Mouse (Mus musculus) urinary bladder, postnatal 4 days (tissue): ENCODE measurements around the gene Rab21.
"Not testable (repeated sequence)": the region's sequence is repeated elsewhere in the genome, so short reads cannot be mapped to it uniquely, and the experiment has no call there.

Experiments
- DNase-seq, 2 experiments: peaks; one replicate each; pipeline ENCODE4 v3.0.0; 2021 to 2022; ENCODE audit warnings: low spot score in 2 of 2

Gene Rab21

DNA sequence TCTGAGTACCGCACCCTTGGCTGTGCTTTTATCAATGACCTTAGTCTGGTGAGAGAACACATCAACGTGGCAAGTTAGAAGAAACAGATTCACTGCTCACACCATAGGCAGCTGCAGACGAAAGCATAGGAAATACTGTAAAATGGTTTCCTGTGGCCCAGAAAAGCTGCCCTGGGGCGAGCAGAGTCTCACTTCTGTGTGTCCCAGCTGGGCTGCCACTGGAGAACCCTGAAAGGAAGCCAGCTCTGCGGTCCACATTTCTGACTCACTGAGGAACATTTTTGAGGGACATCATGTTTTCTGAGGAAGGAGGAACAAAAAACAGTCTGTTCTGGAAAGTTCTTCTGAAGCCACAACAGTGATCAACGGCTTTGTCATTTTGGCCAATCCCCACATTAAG lies 13.1 kb upstream of the Rab21 start:
- DNase-seq: no peak

DNA sequence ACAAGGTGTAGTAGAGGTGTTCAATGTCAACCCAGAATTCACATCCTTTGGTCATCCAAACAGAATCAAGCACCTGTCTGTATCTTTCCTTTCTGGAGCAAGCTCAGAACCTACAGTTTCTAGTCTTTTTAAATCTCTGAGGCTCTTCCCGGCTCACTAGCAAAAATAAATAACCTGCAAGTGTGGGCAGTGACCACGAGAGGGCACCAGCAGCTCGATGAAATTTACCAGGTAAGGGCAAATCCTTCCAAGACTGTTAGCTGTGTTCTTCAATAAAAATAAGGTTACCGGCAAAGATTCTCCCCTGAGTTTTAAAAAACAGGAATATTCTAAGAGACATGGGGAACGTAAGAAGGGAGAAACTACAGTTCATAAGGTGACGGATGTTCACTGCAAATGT lies 7.9 kb upstream of the Rab21 start:
- peak; percentile 32 to 65 for DNase-seq

DNA sequence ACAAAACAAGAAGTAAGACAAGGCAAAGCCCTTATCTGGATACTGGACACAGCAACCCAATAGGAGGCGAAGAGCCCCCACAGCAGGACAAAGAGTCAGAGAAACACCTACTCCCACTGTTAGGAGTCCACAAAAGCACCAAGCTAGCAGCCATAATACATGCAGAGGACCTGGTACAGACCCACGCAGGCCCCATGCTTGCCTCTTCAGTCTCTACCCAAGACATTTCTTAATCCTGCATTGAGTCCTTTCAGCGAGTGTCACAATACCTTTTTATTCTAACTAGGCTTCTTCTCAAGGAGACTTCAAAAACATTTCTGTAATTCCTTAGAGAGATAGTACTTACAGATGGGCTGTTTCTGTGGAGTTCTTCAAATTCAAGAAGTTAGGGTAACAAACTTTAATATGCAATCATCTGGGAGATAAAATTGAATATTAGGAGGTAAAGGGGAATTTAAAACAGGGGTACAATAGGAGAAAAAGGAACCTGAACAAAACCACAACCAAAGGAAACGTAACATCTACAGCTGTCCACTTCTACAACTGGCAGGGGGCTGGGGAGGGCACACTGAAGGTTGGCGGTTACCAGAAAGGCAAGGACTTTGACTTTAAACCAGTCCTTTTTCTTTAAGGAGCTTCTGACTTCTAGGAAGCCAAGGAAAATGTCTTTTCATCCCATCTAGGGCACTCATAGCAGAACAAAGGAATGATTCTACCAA lies 6.1 kb upstream of the Rab21 start:
- DNase-seq: no peak

DNA sequence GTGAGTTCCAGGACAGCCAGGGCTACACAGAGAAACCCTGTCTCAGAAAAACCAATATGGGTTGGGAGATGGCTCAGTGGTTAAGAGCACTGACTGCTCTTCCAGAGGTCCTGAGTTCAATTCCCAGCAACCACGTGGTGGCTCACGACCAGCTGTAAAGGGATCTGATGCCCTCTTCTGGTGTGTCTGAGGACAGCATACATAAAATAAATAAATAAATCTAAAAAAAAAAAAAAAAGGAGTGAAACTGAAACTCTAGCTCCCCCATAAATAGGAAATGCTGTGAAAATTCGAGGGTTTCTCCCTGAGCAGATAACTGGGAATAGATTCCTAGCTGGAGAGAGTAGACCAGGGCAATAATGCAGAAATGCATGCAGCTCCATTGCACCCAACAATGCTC lies 3.0 kb upstream of the Rab21 start:
- not testable (repeated sequence) for DNase-seq

DNA sequence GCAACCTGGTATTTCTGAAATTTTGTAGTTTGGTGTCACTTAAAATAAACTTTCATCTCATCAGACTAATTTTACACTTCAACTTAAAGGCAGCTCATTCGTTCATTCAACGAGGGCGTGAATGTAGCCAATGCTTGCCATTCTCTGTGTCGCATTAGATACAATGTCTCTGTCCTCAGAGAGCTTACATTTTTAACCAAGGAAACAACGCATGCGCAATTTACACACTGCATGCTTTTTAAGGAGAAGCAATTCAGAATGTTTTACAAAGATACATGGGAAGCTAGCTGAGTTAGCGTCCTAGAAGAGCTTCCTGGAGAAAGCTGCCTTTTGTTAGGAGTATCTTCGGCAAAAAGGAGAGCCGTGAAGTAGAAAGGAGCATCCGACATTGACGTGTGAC lies 919 bp upstream of the Rab21 start:
- DNase-seq: no peak

DNA sequence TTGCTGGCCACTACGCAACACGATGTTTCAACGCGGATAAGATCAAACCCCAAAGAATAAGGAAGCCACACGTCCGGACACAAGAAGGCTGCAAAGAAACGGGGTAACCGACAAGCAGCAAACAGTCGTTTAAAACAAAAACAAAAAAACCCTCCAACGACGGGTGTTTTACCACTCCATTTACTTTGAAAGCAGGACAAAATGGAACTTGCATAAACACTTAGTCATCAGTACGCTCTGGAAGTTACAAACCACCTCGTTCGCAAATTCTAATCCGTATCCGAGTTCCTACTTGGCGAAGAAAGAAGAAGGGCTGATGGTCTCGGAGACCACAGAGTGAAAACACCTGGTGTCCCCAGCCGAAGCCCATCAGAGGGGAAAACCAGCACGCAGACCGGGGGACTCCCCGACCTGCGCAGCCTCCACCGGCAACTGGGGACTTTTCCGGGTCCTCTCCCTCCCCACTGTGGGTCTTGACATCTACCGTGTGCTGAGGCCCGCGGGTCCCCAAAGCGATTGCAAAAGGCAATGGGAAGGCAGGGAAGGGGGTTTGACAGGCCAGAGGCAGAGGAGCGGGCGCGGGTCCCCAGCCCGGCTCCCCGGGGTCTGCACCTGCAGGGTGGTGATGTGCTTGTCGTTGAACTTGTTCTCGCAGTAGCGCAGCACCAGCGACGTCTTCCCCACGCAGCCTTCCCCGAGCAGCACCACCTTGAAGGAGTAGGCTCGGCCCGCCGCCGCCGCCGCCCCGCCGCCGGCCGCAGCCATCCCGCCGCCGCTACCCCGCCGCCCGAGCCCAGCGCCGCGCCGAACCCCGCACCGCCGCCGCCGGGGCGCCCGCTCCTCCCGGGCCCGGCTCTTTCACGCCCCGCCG lies 577 bp downstream of the Rab21 start:
- peak; percentile 24 to 62 for DNase-seq

DNA sequence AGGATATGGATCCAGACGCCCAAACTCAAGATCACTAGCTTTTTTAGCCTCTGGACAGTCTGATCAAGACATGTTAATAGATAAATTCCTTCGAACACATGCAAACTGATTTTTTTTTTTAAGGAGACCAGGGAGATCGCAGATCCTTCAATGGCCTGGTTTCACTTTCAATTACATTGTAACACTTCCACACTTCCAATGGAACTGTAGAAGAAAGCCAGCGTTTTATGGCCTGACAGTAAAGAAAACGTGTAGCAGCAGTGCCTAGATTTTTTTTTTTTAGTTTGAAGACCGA lies 1.2 kb downstream of the Rab21 start:
- no peak for DNase-seq

DNA sequence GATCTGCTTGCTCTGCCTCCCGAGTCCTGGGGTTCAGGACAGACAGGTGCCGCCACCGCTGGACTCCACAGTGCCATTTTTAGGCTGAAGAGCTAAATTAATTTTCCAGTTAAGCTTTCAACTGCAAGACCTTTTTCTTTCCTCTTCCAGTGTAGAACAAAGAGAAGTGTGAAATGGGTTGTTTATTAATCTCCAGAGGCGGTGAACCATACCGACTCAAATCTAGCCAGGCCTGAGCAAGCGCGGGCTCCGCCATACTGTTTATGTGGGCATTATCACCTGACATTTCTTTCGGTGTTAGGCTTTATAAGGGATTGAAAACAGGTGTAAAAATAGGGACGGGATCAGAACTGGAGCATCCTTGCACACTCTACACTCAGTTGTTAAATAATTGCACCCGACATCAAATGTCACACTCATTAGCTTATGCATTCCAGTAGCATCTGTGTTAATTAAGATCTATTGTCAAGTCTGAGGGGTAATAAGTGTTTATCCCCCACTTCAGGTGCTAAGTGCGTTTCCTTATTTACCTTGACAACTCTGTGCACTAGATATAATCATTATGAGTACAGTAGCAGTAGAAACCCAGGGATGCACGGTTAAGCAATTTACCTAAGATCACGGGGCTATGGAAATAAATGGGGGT lies 1.6 kb downstream of the Rab21 start:
- no peak for DNase-seq

DNA sequence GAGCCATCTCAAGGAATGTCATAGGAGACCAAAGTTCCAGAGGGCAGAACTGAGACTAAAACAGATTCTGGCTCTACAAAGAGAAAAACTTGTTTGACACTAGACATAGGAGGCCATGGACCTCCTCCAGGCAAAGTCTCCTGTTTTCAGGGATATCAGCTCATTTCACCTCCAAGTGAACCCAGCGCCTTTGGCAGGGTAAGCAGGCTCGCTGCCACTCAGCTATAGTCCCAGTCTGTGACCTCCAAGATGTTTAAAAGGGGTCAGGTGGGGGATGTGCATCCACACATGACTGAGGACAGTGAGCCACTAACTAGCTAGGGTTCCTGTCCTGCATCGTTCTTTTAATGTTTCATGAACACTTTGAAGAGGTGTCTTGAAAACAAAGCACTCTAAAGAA lies 2.7 kb downstream of the Rab21 start:
- no peak for DNase-seq

DNA sequence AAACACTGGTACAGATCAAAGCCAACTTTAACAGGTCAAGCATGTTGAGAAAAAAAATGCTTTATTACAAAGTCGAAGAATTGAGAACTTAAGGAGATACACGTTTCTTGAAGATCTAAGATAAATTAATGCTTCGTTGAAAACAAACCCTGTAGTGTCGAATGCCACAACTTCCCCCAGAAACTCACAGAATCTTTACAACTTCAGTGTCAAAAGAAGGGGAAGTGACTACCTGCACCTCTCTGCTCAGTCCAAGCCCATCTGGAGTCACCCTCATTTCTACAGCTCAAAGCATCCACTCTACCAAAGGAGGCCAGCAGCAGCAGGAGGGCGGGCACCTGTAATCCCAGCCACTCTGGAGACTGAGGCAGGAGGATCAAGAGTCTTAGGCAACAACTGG lies 3.2 kb downstream of the Rab21 start:
- DNase-seq: no peak

DNA sequence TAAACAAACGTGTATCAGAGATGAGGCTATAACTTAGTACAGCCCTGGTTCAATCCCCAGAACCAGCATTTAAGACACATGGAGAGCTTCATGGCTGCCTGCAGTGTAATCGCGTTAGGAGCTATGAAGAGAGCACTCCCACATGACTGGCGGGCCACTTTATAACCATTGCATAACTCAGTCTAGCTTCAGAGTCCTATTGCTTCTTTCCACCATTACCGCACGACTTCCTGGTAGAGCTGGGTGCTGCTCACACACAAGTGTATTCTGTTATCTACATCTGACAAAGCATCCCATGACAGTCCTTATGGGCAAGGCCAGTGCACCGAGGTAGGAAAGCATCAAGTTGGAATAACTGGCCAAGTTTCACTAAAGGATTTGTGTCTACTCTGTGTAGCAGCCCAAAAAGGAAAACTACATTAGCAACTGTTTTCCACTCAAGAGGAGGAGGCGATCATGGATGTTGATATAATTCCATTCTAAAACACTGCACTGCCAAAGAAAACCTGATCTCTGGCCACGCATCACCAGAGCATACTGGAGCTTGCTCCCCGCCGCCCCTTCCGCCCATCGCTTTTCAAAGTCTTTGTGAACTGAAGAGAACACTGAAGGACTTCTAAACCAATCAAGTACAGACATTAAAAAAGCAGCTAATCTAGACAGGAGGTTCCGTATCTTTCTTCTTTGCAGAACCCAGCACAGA lies 4.0 kb downstream of the Rab21 start:
- DNase-seq: no peak

DNA sequence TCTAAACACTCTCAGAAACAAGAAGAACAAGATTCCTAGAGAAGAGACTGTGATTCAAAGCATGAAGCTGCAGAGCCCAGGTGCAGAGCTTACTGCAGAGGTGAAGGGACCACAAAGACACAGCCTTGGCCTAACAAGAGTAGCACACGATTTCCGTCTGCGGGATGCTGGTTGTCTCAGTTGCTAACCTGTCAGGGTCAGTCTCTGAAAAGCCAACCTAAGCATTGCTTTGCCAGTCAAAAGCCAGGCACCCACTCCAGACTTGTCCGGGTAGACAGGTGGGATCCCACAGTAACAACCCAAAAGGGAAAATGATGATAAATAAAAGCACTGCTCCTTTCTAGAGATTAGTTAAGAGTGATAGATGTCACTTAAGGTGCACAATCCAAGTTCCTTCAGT lies 6.2 kb downstream of the Rab21 start:
- DNase-seq: no peak

DNA sequence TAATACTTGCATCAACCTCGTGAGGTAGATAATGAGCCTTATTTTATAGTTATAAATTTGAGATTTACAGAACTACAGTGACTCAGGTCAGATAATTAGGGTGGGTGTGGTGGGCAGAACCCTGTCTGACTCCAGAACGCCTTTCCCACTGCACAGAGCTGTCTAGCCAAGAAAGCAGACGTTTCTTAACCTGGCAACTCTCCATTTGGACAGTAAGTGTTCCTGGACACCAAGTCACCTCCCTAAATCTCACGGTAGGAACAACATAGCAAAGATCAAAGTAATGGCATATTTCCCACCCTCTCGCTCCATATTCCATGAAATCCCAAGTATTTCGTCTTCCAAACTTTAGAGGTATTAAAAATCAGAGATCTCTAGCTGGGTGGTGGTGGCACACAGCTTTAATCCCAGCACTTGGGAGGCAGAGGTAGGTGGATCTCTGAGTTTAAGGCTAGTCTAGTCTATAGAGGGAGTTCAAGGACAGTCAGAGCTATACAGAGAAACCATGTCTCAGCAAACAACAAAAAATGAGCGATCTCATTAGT lies 8.0 kb downstream of the Rab21 start:
- no peak for DNase-seq

DNA sequence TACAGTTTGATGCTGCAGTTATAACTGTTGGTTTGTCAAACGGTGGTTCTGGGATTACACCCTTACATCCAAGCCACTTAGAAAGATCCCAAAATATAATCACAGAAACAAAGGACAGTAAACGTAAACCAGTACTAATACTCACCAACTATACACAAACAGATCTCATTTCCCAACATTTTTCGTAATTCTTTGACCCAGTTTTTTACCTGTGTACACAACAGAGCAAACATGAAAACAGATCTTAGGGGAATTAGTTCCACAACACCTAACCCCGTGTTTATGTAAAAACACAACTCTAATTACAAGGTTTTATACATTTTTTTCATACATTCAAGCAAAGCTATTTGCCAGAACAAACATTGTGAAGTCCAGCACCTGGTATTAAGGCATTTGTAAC lies 16.7 kb downstream of the Rab21 start:
- DNase-seq: no peak

DNA sequence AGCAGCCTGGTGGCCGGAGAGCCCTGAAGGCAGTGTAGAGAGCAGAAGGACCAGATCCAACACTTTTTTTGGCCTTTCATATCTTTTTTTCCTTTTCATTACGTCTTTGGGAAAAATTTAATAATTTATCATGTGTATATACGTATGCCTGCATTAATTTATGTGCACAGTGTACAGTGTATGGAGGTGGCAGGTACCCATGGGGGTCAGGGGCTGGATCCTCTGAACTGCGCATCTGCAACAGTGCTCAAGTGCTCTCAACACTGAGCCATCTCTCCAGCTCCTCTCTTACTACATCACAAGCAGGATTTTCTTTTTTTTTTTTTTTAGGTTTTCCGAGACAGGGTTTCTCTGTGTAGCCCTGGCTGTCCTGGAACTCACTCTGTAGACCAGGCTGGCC lies 17.8 kb downstream of the Rab21 start:
- no peak for DNase-seq

DNA sequence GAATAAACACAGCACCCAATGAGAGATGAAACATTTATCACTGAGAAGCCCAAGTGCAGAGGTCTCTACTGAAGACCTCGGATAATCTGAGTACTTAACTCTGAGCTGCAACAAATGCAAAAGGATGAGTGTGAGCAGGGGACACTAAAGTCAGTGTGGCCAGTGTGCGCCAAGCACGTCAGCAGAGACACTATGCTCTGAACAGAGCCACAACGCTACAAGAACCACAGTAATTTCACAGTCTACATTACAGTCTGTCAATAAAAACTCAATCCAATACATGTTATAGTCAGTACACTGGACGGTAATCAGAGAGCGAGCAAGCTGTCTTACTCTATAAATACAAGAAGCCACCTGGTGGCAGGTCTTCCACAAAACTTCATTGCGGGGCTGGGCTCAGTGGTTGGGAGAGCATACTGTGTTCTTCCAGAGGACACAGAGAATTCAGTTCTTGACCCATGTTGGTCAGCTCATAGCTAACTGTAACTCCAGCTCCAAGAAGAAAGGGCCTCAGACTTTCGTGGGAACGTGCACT lies 18.9 kb downstream of the Rab21 start:
- DNase-seq: no peak

DNA sequence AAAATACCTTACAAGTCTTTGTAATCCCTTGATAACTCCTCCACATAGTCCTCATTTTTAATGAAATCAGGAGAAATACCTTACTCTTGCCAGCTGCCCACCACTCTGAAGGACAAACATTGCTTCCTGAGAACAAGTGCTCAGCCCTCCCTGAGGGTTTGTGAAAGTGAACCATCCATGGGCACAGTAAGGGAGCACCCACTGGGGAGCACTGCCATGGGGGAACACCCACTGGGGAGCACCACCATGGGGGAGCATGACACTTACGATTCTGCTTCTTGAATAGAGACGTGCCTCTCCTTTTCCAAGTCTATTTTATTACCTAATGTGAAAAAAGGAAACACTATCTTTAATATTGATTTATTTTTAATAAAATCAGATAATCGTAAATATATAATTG lies 20.2 kb downstream of the Rab21 start:
- DNase-seq: no peak

DNA sequence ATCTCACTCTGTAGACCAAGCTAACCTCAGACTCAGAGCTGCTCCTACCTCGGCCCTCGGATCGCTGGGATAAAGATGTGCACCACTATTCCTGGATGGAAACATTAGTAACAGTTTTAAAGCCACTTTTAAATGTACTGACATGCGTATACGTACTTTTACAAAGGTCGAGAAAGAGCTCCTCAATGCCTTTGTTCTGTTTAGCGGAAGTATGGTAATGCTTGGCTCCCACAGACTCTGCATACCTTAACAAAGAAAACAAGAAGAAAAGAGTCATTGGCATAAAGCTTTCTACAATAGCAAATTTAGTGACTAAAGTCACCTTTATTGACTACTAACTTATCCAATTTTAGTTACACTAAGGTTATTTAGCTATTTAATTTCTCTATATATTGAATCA lies 20.7 kb downstream of the Rab21 start:
- no peak for DNase-seq

DNA sequence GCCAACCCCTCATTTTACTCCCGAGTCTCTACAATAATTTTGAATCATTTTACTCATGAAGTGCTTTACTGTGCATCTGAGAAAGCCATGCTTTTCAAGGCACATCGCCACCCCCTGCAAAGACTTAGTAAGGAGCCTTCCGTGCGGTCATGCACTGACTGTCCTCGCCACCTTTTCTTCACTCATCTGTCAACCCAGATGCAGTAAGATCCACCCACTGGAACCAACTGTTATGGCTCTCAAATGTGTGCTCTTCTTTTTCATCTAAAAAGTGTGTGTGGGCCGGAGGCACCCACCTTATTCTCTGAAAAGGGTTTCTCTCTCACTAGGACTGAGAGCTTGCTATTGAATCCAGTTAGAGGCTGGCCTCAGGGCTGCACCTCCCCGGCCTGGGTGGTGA lies 21.4 kb downstream of the Rab21 start:
- DNase-seq: no peak

DNA sequence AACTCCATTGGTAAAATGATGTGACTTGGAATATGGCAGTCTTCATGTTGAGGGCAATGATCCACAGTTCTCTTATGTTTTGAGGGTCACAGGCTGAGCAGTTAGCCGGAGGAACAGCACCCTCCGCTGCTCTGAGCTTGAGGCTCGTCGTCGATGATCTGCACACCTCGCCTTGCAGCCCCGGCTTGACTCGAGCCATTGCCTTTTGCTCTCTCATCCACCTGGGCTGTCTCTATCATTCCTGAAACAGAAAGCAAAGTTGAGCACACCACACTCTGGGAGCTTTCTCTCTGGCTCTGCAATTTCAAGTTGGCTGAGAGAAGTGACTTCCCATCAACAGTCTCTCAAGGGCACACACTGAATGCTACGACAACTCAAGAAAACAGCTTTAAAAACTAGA lies 24.7 kb downstream of the Rab21 start:
- no peak for DNase-seq

DNA sequence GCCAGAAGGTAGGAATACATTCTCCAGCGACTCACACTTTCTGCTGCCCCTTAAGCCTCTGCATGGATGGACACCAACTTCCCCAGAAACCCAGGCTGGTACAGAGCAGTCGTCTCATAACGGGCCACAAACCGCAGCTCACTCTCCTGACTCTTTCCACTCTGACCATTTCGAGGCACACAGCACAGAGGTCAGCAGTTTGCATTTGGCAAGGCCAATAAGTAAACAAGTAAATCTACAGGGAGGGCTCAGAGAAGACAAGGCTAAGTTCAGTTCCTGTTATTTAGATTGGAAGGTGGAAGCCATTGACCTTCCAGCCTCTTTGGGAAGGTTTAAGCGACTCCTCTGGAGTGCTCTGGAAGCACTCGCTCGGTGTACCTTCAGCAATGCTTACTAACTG lies 26.5 kb downstream of the Rab21 start:
- no peak for DNase-seq

DNA sequence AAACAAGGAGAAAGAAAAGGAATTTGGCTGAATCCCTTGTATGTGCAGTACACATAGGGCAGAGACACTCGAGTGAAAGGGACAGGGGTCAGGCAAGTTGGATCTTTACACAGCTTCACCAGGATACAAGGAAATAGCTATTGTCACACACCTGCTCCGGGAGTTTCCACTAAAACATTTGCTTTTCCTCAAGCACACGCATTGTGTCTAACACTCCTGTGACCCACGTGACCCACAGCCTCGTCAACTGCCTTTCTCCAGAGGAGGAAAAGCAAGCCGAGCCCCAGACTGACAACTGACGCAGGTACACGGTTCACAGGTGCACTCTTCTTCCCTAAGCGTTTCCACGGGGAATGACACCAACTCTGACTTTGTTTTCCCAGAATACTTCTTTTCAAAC lies 31.2 kb downstream of the Rab21 start:
- no peak for DNase-seq
